In genomic region chrX:87238191-87238590, GRCm38 (mm10) we compare ENCODE assay signal across 8 mouse cellular contexts.
DNase-seq lines count a peak whose midpoint lies in the region; ATAC-seq lines count a peak whose summit lies in the region.
"Not testable (repeated sequence)": the region's sequence is repeated elsewhere in the genome, so short reads cannot be mapped to it uniquely, and the experiment has no call there.

No protein-coding gene starts in this region.

- peak; percentile 94 to 99 for DNase-seq in adrenal gland, adult 18-20 months (ENCODE audit: low spot score in 2 of 2)
- DNase-seq in cerebellum, postnatal 4 days (ENCODE audit: low spot score in 2 of 2) = peak; percentile 89 to 97
- DNase-seq in gastrocnemius, postnatal 14 days = peak; percentile 95
- DNase-seq in induced T-regulatory cell, adult 2 months (ENCODE audit: low read depth) = peak; percentile 92
- peak; percentile 26 to 100 for DNase-seq in left cerebral cortex, postnatal 10 days (ENCODE audit: extremely low spot score in 1 of 2, low spot score in 2 of 2)
- DNase-seq in skeletal muscle tissue, adult 2 months (ENCODE audit: low read depth, low spot score) = peak; percentile 67
- peak; percentile 79 to 100 for DNase-seq in urinary bladder, postnatal 4 days (ENCODE audit: low spot score in 2 of 2)

- peak; percentile 93 for ATAC-seq in megakaryocyte progenitor cell, adult 5-6 weeks (replicated peaks; ENCODE audit: poor library complexity)

- intact Hi-C loops in gastrocnemius, postnatal 14 days (cut with DNase I; ENCODE audit: low total_unique reads); left cerebral cortex, postnatal 10 days (cut with DNase I): not testable (repeated sequence)

Comparison
In these comparisons a context has a peak if more than half of its experiments do, and no peak if none do; other contexts are left out.
1. Peak in every context shown above with its lines: DNase-seq and ATAC-seq.